Mouse (Mus musculus) cortical plate, adult 2 months (tissue): Measurements from ENCODE around the gene Zfp553.

ENCODE experiments used
- CTCF ChIP-seq: fragments of 200-500 bp; IDR thresholded peaks from 2 replicates; pipeline ENCODE4 v1.5.1; 2011; ENCODE audit warnings: mild to moderate bottlenecking, control low read depth, low read length; ENCODE audit not compliant: insufficient read depth; ENCODE audit errors: extremely low read depth
- POLR2A ChIP-seq: fragments of 200-500 bp; IDR thresholded peaks from 2 replicates; pipeline ENCODE4 v1.6.1; 2011; ENCODE audit warnings: mild to moderate bottlenecking, low read length, control low read depth; ENCODE audit not compliant: insufficient read depth; ENCODE audit errors: extremely low read depth

GRCm38 (mm10) chr7:127213930-127214329 is 18.9 kb upstream of the Zfp553 start:
- no peak for TF ChIP-seq CTCF
- TF ChIP-seq POLR2A: no peak
